Mouse (Mus musculus): ENCODE measurements around the gene Olfr769. TPM values are rescaled to one million over a fixed set of nuclear protein-coding genes. Genes with fewer than 3 reads are reported as not detected.
"Not testable (repeated sequence)": the region's sequence is repeated elsewhere in the genome, so short reads cannot be mapped to it uniquely, and the experiment has no call there.

The Olfr769 gene
- polyA plus RNA-seq (2016; fragmentation: Nextera tagmentation; extraction: Ambion mirVana): not detected in 2 replicates

DNA sequence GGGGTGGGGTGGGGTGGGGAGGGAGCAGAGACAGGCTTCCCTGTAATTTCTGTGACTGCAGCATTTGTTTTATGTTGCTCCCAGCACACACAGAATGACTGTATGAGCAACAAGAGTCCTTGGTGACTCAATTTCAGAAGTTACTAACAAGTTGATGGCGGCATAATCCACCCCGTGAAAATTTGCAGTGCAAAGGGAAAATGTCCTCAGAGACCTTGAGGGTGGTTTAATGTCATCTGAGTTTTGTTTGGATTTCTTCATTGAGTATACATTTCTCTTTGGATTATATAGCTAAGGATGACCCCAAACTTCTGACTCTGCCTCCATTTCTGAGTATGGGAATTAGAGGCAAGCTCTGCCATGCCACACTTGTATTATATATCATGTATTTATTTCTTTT, at the start of gene Olfr769:
Gene Olfr769, minus strand, starts transcription at position 101 of the 400 bp plus-strand sequence.
- WGBS: 79% methylated on average over 2 of the region's 2 CpGs
- Histone ChIP-seq H3K4me3 (no peak within 1 kb of the TSS), H3K36me3 (no peaks in the 10 kb centered on the region), H3K27me3 (ENCODE audit: insufficient read depth, poor library complexity, severe bottlenecking) (no peaks in the 10 kb centered on the region), H3K4me1 (no peaks in the 10 kb centered on the region), H3K27ac (no peak within 1 kb of the TSS), H3K9me3 (no peaks in the 10 kb centered on the region)
- no peak for DNase-seq (ENCODE audit: low spot score)

DNA sequence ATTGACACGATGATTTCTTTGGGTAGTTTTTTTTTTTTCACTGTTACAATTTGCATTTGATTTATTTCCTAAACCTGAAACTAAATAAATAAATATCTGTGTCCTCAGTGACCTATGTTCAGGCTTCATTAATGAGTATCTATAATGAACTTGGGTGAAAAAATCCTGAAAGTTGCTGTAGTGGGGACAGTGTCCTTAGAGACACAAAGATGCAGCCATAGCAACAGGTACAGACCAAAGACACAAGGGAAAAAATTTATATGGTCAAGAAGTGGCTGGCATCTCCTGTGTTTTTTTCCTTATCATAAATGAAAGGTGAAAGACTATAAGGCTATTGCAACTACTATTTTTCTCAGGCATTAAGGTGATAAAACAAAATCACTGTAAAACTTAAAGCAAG, 47.0 kb upstream of the Olfr769 start, which contains the start of gene Olfr771:
Gene Olfr771, minus strand, starts transcription at position 101 of the 400 bp plus-strand sequence.
- H3K36me3 ChIP-seq: no peaks in the 10 kb centered on the region
- H3K4me1 ChIP-seq: no peaks in the 10 kb centered on the region
- WGBS: 76% methylated on average over 1 of the region's 1 CpGs
- no peaks in the 10 kb centered on the region for H3K27me3 ChIP-seq (ENCODE audit: insufficient read depth, poor library complexity, severe bottlenecking)
- H3K9me3 ChIP-seq: no peaks in the 10 kb centered on the region
- DNase-seq (ENCODE audit: low spot score): no peak
- no peak within 1 kb of the TSS for H3K27ac ChIP-seq
- no peak within 1 kb of the TSS for H3K4me3 ChIP-seq

DNA sequence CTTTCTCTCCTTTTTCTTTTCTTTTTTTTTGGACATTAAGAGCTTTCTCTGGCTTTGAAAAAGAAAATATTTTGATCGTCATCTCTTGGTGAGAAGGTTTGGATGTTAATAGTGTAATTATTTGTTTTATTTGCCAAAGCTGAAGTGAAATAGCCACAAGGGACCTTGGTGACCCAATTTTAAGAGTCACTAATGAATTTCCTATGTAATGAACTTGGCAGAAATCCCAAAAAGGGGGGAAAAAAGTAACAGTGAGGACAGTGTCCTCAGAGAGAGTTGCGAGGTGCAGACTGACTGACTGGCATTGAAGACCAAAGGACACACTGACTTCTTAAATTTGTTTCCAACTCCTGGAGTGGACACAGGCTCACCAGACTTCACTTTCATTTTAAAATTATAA, 21.2 kb upstream of the Olfr769 start, which contains the start of gene Olfr770:
Gene Olfr770, minus strand, starts transcription at position 101 of the 400 bp plus-strand sequence.
- Histone ChIP-seq H3K4me1 (no peaks in the 10 kb centered on the region), H3K36me3 (no peaks in the 10 kb centered on the region), H3K27ac (no peak within 1 kb of the TSS), H3K27me3 (ENCODE audit: insufficient read depth, poor library complexity, severe bottlenecking) (no peaks in the 10 kb centered on the region), H3K9me3 (no peaks in the 10 kb centered on the region), H3K4me3 (no peak within 1 kb of the TSS)
- DNase-seq (ENCODE audit: low spot score): no peak
- 88% methylated on average over 2 of the region's 2 CpGs for WGBS

- DNase-seq (ENCODE audit: low spot score): no peak
- Histone ChIP-seq H3K27me3 (ENCODE audit: insufficient read depth, poor library complexity, severe bottlenecking) (no peaks in the 10 kb centered on the region), H3K36me3 (no peaks in the 10 kb centered on the region), H3K9me3 (peaks cover 3% of the 10 kb centered on the region; the same call in 1 of the 2 replicates), H3K4me1 (no peaks in the 10 kb centered on the region), H3K27ac (no peak overlapping the region), H3K4me3 (no peak overlapping the region)
- whole genome bisulfite sequencing: 92% methylated on average over 3 of the region's 3 CpGs
Observed at GRCm38 (mm10) chr10:129115146-129115545, 2.5 kb downstream of the Olfr769 start.

DNA sequence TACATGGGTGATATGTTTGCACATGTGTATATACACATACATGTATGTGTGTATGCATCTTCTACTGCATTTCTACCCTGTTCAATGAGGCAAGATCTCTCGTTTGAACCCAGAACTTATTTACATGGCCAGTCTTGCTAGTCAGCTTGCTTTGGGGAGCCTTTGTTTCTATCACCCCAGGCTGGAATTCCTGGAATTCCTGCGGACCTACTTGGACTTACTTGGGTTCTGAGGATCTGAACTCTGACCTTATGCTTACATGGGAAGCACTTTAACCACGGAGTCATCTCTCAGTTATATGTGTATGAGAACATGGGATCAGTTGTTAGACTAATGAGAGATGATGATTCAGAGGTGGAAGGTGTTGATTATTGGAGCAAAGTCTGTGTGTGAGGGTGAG, 16.4 kb downstream of the Olfr769 start:
- DNase-seq (ENCODE audit: low spot score): no peak
- H3K27ac ChIP-seq: no peak overlapping the region
- H3K4me1 ChIP-seq: no peaks in the 10 kb centered on the region
- no peaks in the 10 kb centered on the region for H3K36me3 ChIP-seq
- H3K4me3 ChIP-seq: no peak overlapping the region
- H3K9me3 ChIP-seq: no peaks in the 10 kb centered on the region
- 40% methylated on average over 3 of the region's 3 CpGs for WGBS
- H3K27me3 ChIP-seq (ENCODE audit: insufficient read depth, poor library complexity, severe bottlenecking): no peaks in the 10 kb centered on the region

GRCm38 (mm10) chr10:129099275-129099674, 18.4 kb downstream of the Olfr769 start, which contains the start of gene Olfr768:
Gene Olfr768 (minus strand): TSS chr10:129099375.
- 70% methylated on average over 1 of the region's 1 CpGs for WGBS
- H3K4me3 ChIP-seq: no peak within 1 kb of the TSS
- no peak for DNase-seq (ENCODE audit: low spot score)
- H3K9me3 ChIP-seq: no peaks in the 10 kb centered on the region
- no peaks in the 10 kb centered on the region for H3K36me3 ChIP-seq
- no peak within 1 kb of the TSS for H3K27ac ChIP-seq
- H3K27me3 ChIP-seq (ENCODE audit: insufficient read depth, poor library complexity, severe bottlenecking): no peaks in the 10 kb centered on the region
- no peaks in the 10 kb centered on the region for H3K4me1 ChIP-seq

DNA sequence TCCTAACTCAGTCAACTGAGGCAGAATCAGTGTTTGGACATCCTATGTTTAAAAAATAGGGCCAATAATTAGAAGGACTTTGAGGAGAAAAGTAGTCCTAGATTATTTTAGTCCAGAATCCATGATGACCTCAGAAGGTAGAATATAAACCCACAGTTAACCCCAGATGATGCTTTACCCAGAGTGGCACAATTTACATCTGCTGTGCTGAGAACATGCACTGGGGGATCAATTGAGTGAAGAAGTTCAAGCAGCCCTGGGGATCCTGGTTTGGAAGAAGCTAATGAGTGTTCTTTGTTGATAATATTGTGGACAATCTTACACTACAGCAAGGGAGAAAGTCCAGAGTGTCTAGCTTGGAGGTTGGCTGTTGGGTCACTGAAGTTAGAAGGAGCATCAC, 34.9 kb downstream of the Olfr769 start, which contains the start of gene Olfr767:
Gene Olfr767, minus strand, starts transcription at position 101 of the 400 bp plus-strand sequence.
- not testable (repeated sequence) for H3K27ac ChIP-seq, H3K9me3 ChIP-seq

DNA sequence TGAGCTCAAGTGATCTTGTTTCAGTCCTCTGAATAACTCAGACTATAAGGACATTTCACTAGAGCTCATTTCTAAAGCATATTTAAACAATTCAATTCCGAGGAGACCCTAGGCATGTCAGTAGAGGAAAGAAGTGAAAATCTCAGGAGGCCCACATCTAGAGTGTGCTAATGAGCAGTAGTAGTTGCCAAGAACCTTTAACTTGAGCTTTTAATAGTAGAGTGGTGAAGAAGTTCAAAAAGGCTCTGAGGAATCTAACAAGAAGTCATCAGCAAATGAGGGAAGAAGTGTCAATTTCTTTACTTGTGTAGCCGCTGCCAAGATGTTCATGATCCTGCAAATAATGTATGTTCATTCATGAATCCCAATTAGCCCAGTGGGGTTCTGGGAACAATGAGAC, 48.8 kb downstream of the Olfr769 start, which contains the start of gene Olfr766-ps1:
Gene Olfr766-ps1, minus strand, starts transcription at position 101 of the 400 bp plus-strand sequence.
- no peaks in the 10 kb centered on the region for H3K9me3 ChIP-seq
- no peaks in the 10 kb centered on the region for H3K36me3 ChIP-seq
- no peaks in the 10 kb centered on the region for H3K4me1 ChIP-seq
- no peaks in the 10 kb centered on the region for H3K27me3 ChIP-seq (ENCODE audit: insufficient read depth, poor library complexity, severe bottlenecking)
- H3K4me3 ChIP-seq: no peak within 1 kb of the TSS
- DNase-seq (ENCODE audit: low spot score): no peak
- 77% methylated on average over 2 of the region's 2 CpGs for WGBS
- H3K27ac ChIP-seq: no peak within 1 kb of the TSS

More for the DNA sequence above, 34.9 kb downstream of the Olfr769 start, which contains the start of gene Olfr767:
- H3K36me3 ChIP-seq; DNase-seq (ENCODE audit: low spot score); H3K4me1 ChIP-seq; H3K4me3 ChIP-seq; H3K27me3 ChIP-seq (ENCODE audit: insufficient read depth, poor library complexity, severe bottlenecking): not testable (repeated sequence)

Other genes with a start within 250 kb of the Olfr769 start
- gene Gdf11, start 226.1 kb downstream of the Olfr769 start, polyA plus RNA-seq (2016; fragmentation: Nextera tagmentation; extraction: Ambion mirVana): 4.6 and 5.7 TPM in 2 replicates
- 313 and 322 TPM in 2 replicates for gene Cd63, start 216.9 kb downstream of the Olfr769 start, polyA plus RNA-seq (2016; fragmentation: Nextera tagmentation; extraction: Ambion mirVana)
- 8.8 and 9.9 TPM in 2 replicates for gene Rdh5, start 195.0 kb downstream of the Olfr769 start, polyA plus RNA-seq (2016; fragmentation: Nextera tagmentation; extraction: Ambion mirVana)
- gene Bloc1s1, start 193.8 kb downstream of the Olfr769 start, polyA plus RNA-seq (2016; fragmentation: Nextera tagmentation; extraction: Ambion mirVana): 182 and 194 TPM in 2 replicates
- 1.1 and 1.3 TPM in 2 replicates for gene Itga7, start 184.0 kb downstream of the Olfr769 start, polyA plus RNA-seq (2016; fragmentation: Nextera tagmentation; extraction: Ambion mirVana)
- gene Mettl7b, start 156.9 kb downstream of the Olfr769 start, polyA plus RNA-seq (2016; fragmentation: Nextera tagmentation; extraction: Ambion mirVana): not detected in 2 replicates
- not detected in 2 replicates for gene Olfr9, start 128.4 kb downstream of the Olfr769 start, polyA plus RNA-seq (2016; fragmentation: Nextera tagmentation; extraction: Ambion mirVana)
- gene Olfr763, start 107.1 kb downstream of the Olfr769 start, polyA plus RNA-seq (2016; fragmentation: Nextera tagmentation; extraction: Ambion mirVana): not detected in 2 replicates
- gene Olfr764-ps1, start 78.0 kb downstream of the Olfr769 start, polyA plus RNA-seq (2016; fragmentation: Nextera tagmentation; extraction: Ambion mirVana): not detected in 2 replicates
- gene Olfr765, start 67.9 kb downstream of the Olfr769 start, polyA plus RNA-seq (2016; fragmentation: Nextera tagmentation; extraction: Ambion mirVana): not detected in 2 replicates
- gene Olfr766-ps1, start 48.9 kb downstream of the Olfr769 start, polyA plus RNA-seq (2016; fragmentation: Nextera tagmentation; extraction: Ambion mirVana): not detected in 2 replicates
- not detected in 2 replicates for gene Olfr767, start 35.0 kb downstream of the Olfr769 start, polyA plus RNA-seq (2016; fragmentation: Nextera tagmentation; extraction: Ambion mirVana)
- gene Olfr768, start 18.5 kb downstream of the Olfr769 start, polyA plus RNA-seq (2016; fragmentation: Nextera tagmentation; extraction: Ambion mirVana): not detected in 2 replicates
- gene Olfr770, start 21.1 kb upstream of the Olfr769 start, polyA plus RNA-seq (2016; fragmentation: Nextera tagmentation; extraction: Ambion mirVana): not detected in 2 replicates
- gene Olfr771, start 46.9 kb upstream of the Olfr769 start, polyA plus RNA-seq (2016; fragmentation: Nextera tagmentation; extraction: Ambion mirVana): not detected in 2 replicates
- not detected in 2 replicates for gene Olfr772, start 60.1 kb upstream of the Olfr769 start, polyA plus RNA-seq (2016; fragmentation: Nextera tagmentation; extraction: Ambion mirVana)
- gene Olfr773, start 69.6 kb upstream of the Olfr769 start, polyA plus RNA-seq (2016; fragmentation: Nextera tagmentation; extraction: Ambion mirVana): not detected in 2 replicates
- gene Olfr774, start 118.3 kb upstream of the Olfr769 start, polyA plus RNA-seq (2016; fragmentation: Nextera tagmentation; extraction: Ambion mirVana): not detected in 2 replicates
- not detected in 2 replicates for gene Olfr775, start 130.6 kb upstream of the Olfr769 start, polyA plus RNA-seq (2016; fragmentation: Nextera tagmentation; extraction: Ambion mirVana)
- gene Olfr776, start 141.3 kb upstream of the Olfr769 start, polyA plus RNA-seq (2016; fragmentation: Nextera tagmentation; extraction: Ambion mirVana): not detected in 2 replicates
- gene Olfr777, start 153.6 kb upstream of the Olfr769 start, polyA plus RNA-seq (2016; fragmentation: Nextera tagmentation; extraction: Ambion mirVana): not detected in 2 replicates
- gene Olfr780, start 200.3 kb upstream of the Olfr769 start, polyA plus RNA-seq (2016; fragmentation: Nextera tagmentation; extraction: Ambion mirVana): not detected in 2 replicates
- gene Olfr781, start 211.0 kb upstream of the Olfr769 start, polyA plus RNA-seq (2016; fragmentation: Nextera tagmentation; extraction: Ambion mirVana): not detected in 2 replicates
- not detected in 2 replicates for gene Olfr782, start 231.0 kb upstream of the Olfr769 start, polyA plus RNA-seq (2016; fragmentation: Nextera tagmentation; extraction: Ambion mirVana)

Measured in heart, embryonic 10.5 days (tissue).